Mouse (Mus musculus) urinary bladder, adult 18-20 months (tissue): ENCODE results near the gene Ddx19b.
"Not testable (repeated sequence)": the region's sequence is repeated elsewhere in the genome, so short reads cannot be mapped to it uniquely, and the experiment has no call there.

Experiments
- DNase-seq, 2 experiments: peaks; one replicate each; pipeline ENCODE4 v3.0.0; 2022; ENCODE audit warnings: low spot score in 2 of 2, mixed read lengths in 2 of 2

Gene Ddx19b

GRCm38 (mm10) chr8:111031572-111031971 lies at the start of gene Ddx19b:
Gene Ddx19b, minus strand, starts transcription at chr8:111031751.
- DNase-seq, result no peak

- no peak for DNase-seq
Observed at GRCm38 (mm10) chr8:111079861-111080271, 48.3 kb upstream of the Ddx19b start.

GRCm38 (mm10) chr8:111079461-111079860 lies 47.9 kb upstream of the Ddx19b start:
- DNase-seq, result no peak

GRCm38 (mm10) chr8:111075926-111076325 lies 44.4 kb upstream of the Ddx19b start:
- DNase-seq, result no peak

- DNase-seq, result not testable (repeated sequence)
Observed at GRCm38 (mm10) chr8:111068660-111069059, 37.1 kb upstream of the Ddx19b start.

- no peak for DNase-seq
Observed at GRCm38 (mm10) chr8:111067439-111067838, 35.9 kb upstream of the Ddx19b start.

GRCm38 (mm10) chr8:111066308-111066707 lies 34.8 kb upstream of the Ddx19b start:
- no peak for DNase-seq

GRCm38 (mm10) chr8:111062893-111063292 lies 31.3 kb upstream of the Ddx19b start:
- no peak for DNase-seq

- peak; percentile 55 to 67 for DNase-seq
Observed at GRCm38 (mm10) chr8:111062072-111062757, 30.7 kb upstream of the Ddx19b start.

GRCm38 (mm10) chr8:111061688-111062071 lies 30.1 kb upstream of the Ddx19b start:
- no peak for DNase-seq

GRCm38 (mm10) chr8:111058946-111059572 lies 27.5 kb upstream of the Ddx19b start:
- no peak for DNase-seq

- DNase-seq, result peak in 1 of 2 experiments; percentile 45
Observed at GRCm38 (mm10) chr8:111056691-111057293, 25.2 kb upstream of the Ddx19b start.

GRCm38 (mm10) chr8:111056158-111056663 lies 24.7 kb upstream of the Ddx19b start, which contains the start of gene Exosc6:
Gene Exosc6, plus strand, starts transcription at chr8:111056339.
- peak; percentile 87 to 91 for DNase-seq

- no peak for DNase-seq
Observed at GRCm38 (mm10) chr8:111055661-111056060, 24.1 kb upstream of the Ddx19b start.

GRCm38 (mm10) chr8:111055031-111055634 lies 23.6 kb upstream of the Ddx19b start:
- no peak for DNase-seq

- no peak for DNase-seq
Observed at GRCm38 (mm10) chr8:111053827-111054518, 22.4 kb upstream of the Ddx19b start.

GRCm38 (mm10) chr8:111049106-111049505 lies 17.6 kb upstream of the Ddx19b start:
- no peak for DNase-seq

- DNase-seq, result no peak
Observed at GRCm38 (mm10) chr8:111048694-111049093, 17.1 kb upstream of the Ddx19b start.

- DNase-seq, result no peak
Observed at GRCm38 (mm10) chr8:111044003-111044734, 12.6 kb upstream of the Ddx19b start.

- DNase-seq, result no peak
Observed at GRCm38 (mm10) chr8:111042546-111042945, 11.0 kb upstream of the Ddx19b start.

- no peak for DNase-seq
Observed at GRCm38 (mm10) chr8:111036591-111036990, 5.0 kb upstream of the Ddx19b start.
